Mouse (Mus musculus): Measurements from ENCODE around the gene Mcpt2.
"Not testable (repeated sequence)": the region's sequence is repeated elsewhere in the genome, so short reads cannot be mapped to it uniquely, and the experiment has no call there.

Gene Mcpt2

GRCm38 (mm10) chr14:56041792-56042191 is at the start of gene Mcpt2:
Gene Mcpt2 (plus strand): TSS chr14:56042041.
- peak in 1 of 2 experiments; percentile 34 for DNase-seq (ENCODE audit: low spot score in 2 of 2)

GRCm38 (mm10) chr14:56013147-56013546 is 28.7 kb upstream of the Mcpt2 start:
- DNase-seq (ENCODE audit: low spot score in 2 of 2), result no peak

- DNase-seq (ENCODE audit: low spot score in 2 of 2), result no peak
These were observed 27.9 kb upstream of the Mcpt2 start for GRCm38 (mm10) chr14:56013924-56014323.

- not testable (repeated sequence) for DNase-seq (ENCODE audit: low spot score in 2 of 2)
These were observed 24.2 kb upstream of the Mcpt2 start, which contains the start of gene Mcpt1 for GRCm38 (mm10) chr14:56017671-56018070. Gene Mcpt1 (plus strand): TSS chr14:56017971.

- DNase-seq (ENCODE audit: low spot score in 2 of 2), result no peak
These were observed 22.4 kb upstream of the Mcpt2 start for GRCm38 (mm10) chr14:56019446-56019845.

DNA sequence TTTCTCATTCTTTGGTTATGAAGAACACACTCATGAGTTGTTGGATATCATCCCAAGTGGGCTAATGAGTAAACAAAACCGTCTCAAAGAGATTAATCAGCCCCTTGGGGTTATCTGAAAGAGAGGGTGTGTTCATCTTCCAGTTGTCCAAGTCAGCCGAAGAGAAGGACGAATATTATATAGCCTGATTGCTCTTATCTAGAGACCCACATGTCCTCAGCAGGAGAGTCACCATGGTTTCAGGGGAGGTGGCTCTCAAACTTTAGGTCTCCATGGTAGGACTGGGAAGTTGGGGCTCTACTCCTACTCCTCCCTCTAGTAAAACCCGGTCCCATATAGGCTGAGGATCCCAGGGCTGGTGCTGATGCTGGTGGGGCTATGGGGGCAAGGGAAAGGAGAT is 20.5 kb upstream of the Mcpt2 start:
- peak in 1 of 2 experiments; percentile 47 for DNase-seq (ENCODE audit: low spot score in 2 of 2)

DNA sequence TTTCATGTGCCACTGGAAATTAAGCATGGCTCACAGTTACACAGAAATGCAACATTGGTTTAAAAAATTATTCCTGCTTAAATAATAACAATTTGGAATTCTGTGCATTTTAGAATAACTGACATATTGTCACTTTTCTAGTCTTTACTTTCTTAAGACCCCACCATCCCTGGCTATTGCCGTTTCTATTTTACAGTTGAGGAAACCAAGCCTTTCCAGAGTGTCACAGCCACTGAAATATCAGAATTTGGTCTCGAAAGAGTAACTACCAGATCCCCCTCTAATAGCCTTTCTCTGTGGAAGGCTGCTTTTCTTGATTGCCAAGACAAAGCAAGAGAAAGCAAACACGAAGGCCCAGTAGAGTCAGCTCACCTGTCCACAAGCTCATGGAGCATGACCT is 11.4 kb upstream of the Mcpt2 start, which contains the start of gene Mcpt9:
Gene Mcpt9, minus strand, starts transcription at position 101 of the 400 bp plus-strand sequence.
- not testable (repeated sequence) for DNase-seq (ENCODE audit: low spot score in 2 of 2)

DNA sequence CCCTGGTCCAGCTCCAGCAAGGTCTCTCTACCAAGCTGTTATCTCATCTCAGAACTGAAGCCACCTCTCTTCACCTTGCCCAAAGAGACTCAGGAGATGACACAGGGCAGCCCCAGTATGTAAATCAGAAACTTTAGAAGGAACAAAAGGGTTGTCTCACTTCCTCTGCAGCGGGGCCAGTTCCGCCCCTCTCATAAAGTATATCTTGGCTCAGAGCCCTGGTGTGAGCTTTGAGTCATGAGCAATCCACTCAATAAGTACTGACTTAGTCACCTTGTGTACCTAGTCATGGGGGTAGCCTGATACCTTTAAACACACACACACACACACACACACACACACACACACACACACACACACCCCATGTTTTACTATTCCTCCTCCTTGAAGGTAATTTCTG is 7.4 kb upstream of the Mcpt2 start:
- DNase-seq (ENCODE audit: low spot score in 2 of 2), result no peak

GRCm38 (mm10) chr14:56055408-56055807 is 13.6 kb downstream of the Mcpt2 start:
- no peak for DNase-seq (ENCODE audit: low spot score in 2 of 2)

GRCm38 (mm10) chr14:56057722-56058121 is 15.9 kb downstream of the Mcpt2 start:
- DNase-seq (ENCODE audit: low spot score in 2 of 2), result no peak

DNA sequence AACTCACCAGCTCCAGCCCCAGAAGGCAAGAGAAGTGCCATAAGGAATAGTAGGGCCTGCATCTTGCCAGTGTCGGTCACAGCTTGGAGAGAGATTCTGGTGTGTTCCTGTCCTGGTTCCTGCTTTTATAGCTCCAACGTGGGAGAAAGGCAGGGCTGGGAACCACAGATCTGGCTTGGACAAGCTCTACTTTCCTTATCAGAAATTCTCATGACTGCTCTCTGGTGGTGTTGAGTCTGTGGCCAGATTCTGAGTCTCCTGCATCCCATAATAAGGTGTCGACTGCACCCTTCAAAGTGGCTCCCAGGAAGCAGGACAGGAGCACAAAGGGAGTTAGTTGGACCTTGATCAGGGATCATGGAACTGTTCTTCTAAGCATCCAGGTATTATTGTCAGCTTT is 20.4 kb downstream of the Mcpt2 start, which contains the start of gene Mcpt4:
Gene Mcpt4, minus strand, starts transcription at position 101 of the 400 bp plus-strand sequence.
- not testable (repeated sequence) for DNase-seq (ENCODE audit: low spot score in 2 of 2)

DNA sequence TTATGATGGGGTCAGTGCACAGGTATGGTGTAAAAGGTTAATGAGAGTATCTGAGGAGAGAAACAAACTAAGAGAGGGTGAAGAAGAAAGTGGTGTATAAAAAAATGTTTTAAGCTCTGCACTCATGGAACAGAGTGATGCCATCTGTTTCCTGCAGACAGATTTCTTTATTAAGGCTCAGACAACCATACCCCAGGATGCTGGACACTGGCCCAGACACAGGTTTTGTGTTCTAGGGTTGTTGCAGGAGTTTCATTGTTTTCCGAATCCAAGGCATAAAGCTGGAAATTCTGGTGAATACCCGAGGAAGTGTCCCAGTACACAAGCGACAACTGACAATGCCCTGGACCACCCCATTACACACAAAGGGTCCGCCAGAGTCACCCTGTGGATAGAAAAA is 40.2 kb downstream of the Mcpt2 start:
- DNase-seq (ENCODE audit: low spot score in 2 of 2), result no peak

- no peak for DNase-seq (ENCODE audit: low spot score in 2 of 2)
These were observed 43.3 kb downstream of the Mcpt2 start, which contains the start of gene Mcpt8 for GRCm38 (mm10) chr14:56085167-56085566. Gene Mcpt8 (minus strand): TSS chr14:56085273.

DNA sequence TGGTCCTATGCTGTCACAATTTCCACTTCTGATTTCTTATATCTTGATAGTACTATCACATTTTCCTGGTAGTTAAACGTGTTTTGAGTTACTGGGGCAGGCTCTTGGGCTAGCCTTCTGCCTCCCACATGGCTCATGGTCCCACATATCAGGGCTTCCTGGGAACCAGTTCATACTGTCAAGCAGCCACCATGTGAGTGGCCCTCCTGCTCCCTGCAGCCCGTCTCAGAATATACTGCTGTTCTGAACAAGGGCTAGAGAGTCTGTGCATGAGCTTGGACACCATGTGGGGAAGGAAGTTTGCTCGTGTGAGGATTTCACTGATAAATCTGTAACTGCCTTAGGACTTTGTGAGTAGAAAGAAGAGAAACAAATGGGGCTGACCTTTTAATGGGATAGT is 44.9 kb downstream of the Mcpt2 start:
- no peak for DNase-seq (ENCODE audit: low spot score in 2 of 2)

DNA sequence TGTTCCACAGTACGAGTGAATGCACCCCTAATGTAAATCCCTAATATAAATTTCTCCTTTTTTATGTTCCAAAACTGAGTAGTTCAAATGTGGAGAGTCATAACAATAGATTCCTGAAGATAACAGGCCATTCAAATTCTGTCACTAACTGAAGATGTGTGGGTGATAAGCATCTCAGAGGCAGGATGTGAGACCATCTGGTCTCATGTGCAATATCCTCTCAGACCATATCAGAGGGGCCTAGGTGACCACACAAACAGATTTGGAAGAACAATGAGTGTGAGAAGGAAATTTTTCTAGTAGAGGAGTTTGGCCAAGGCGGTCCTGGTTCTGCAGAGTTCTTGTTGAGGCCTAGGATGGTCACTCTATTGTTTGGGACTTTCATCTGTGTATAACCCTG is 51.5 kb downstream of the Mcpt2 start:
- DNase-seq (ENCODE audit: low spot score in 2 of 2), result no peak

Measured in spleen, postnatal 4 days (tissue).